Mouse (Mus musculus) bone marrow, adult 2 months (tissue): Measurements from ENCODE around the gene Ercc2.

Experiments used
- CTCF ChIP-seq: fragments of 200-500 bp; IDR thresholded peaks from 2 replicates; pipeline ENCODE4 v1.5.1; 2011; ENCODE audit warnings: low read length, control low read depth; ENCODE audit not compliant: control insufficient read depth, insufficient read depth
- POLR2A ChIP-seq: fragments of 200-500 bp; IDR thresholded peaks from 2 replicates; pipeline ENCODE4 v1.6.1; 2011; ENCODE audit warnings: low read depth, mild to moderate bottlenecking, control low read depth, low read length, borderline replicate concordance; ENCODE audit not compliant: control insufficient read depth

DNA sequence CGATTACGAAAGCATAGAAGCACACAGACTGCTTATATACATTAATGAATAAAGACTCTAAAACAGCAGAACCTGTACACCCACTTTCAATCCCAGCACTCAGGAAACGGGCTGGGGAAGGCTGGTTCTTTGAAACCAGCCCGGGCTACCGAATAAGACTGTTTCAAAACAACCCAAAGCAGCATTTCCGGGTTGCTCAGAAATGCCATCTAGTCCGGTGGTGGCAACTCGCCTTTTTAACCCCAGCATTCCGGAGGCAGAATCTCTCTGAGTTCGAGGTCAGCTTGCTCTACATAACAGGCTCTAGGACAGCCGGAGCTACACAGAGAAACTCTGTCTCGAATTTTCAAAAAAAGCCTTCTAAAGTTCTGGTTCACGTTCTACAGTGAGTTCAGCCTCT is 23.2 kb upstream of the Ercc2 start:
- TF ChIP-seq POLR2A (no peak), CTCF (no peak)
